Mouse (Mus musculus) heart, embryonic 14.5 days (tissue): Measurements from ENCODE around the gene Trim34b. TPM values are rescaled to one million over a fixed set of nuclear protein-coding genes. Genes with fewer than 3 reads are reported as not detected.
A peak's percentile ranks its signal among the peaks of the same experiment; 100 is the strongest.
"Not testable (repeated sequence)": the region's sequence is repeated elsewhere in the genome, so short reads cannot be mapped to it uniquely, and the experiment has no call there.

ENCODE experiments used
- ATAC-seq: fragments of 200-750 bp; cut with Nextera tagmentation; 2 replicates; pipeline ENCODE4 v1.8.0; 2017; ENCODE audit warnings: low read depth, moderate TSS enrichment; ENCODE audit not compliant: insufficient number of reproducible peaks, insufficient read depth, low FRiP score
- H3K27ac ChIP-seq, 2 experiments: fragments of 200-500 bp in 1 of 2; fragments of 300-500 bp in 1 of 2; sonication (generic) in 1 of 2; replicated peaks in 1 of 2; 2 replicates each; pipeline ENCODE4 v1.5.1; 2012 to 2014; ENCODE audit warnings: low read depth in 2 of 2, low read length in 2 of 2, control low read depth in 1 of 2, mild to moderate bottlenecking in 1 of 2, mixed read lengths in 1 of 2; ENCODE audit not compliant: control insufficient read depth in 1 of 2, insufficient read depth in 1 of 2
- H3K27me3 ChIP-seq: fragments of 300-500 bp; sonication (generic); 2 replicates; pipeline ENCODE4 v1.6.1; 2014; ENCODE audit warnings: mild to moderate bottlenecking, low read length, control low read depth; ENCODE audit not compliant: control insufficient read depth, insufficient read depth
- H3K36me3 ChIP-seq: fragments of 300-500 bp; sonication (generic); 2 replicates; pipeline ENCODE4 v1.6.1; 2014; ENCODE audit warnings: mild to moderate bottlenecking, control low read depth, low read length, mixed read lengths; ENCODE audit not compliant: control insufficient read depth, insufficient read depth
- H3K4me1 ChIP-seq, 2 experiments: fragments of 200-500 bp in 1 of 2; fragments of 300-500 bp in 1 of 2; sonication (generic) in 1 of 2; 2 replicates each; pipeline ENCODE4 v1.6.1; 2012 to 2014; ENCODE audit warnings: low read length in 2 of 2, control low read depth in 1 of 2, mixed read lengths in 1 of 2; ENCODE audit not compliant: control insufficient read depth in 2 of 2, insufficient read depth in 2 of 2
- H3K4me2 ChIP-seq: fragments of 300-500 bp; sonication (generic); 2 replicates; pipeline ENCODE4 v1.6.1; 2014; ENCODE audit warnings: mild to moderate bottlenecking, low read length
- H3K4me3 ChIP-seq, 2 experiments: fragments of 200-500 bp in 1 of 2; fragments of 300-500 bp in 1 of 2; sonication (generic) in 1 of 2; 2 replicates each; pipeline ENCODE4 v1.5.1; 2012 to 2014; ENCODE audit warnings: low read length in 2 of 2, mild to moderate bottlenecking in 2 of 2, control low read depth in 1 of 2, low read depth in 1 of 2, moderate library complexity in 1 of 2; ENCODE audit not compliant: control insufficient read depth in 1 of 2, insufficient read depth in 1 of 2
- H3K9ac ChIP-seq: fragments of 300-500 bp; sonication (generic); 2 replicates; pipeline ENCODE4 v1.6.1; 2014; ENCODE audit warnings: mild to moderate bottlenecking, low read length
- H3K9me3 ChIP-seq: fragments of 300-500 bp; sonication (generic); 2 replicates; pipeline ENCODE4 v1.6.1; 2016; ENCODE audit warnings: low read length, control low read depth; ENCODE audit not compliant: control insufficient read depth
- WGBS: fragments of 180-500 bp; shearing (Covaris S2); extraction: QIAGEN DNeasy Blood & Tissue Kit; methylation state at CpG from one replicate; pipeline ENCODE4 v1.1.7; 2014; 5-methylcytosine and 5-hydroxymethylcytosine counted together
- polyA plus RNA-seq: library from polyadenylated mRNA; unstranded; fragments of >200 nt; fragmentation: Nextera tagmentation; extraction: Ambion mirVana; gene quantifications from 2 replicates; pipeline ENCODE4 v1.2.1, GENCODE M21; 2014

The Trim34b gene
- polyA plus RNA-seq, 1 experiment from 2014 or later = not detected

- H3K9me3 ChIP-seq, ATAC-seq, H3K4me1 ChIP-seq, H3K4me2 ChIP-seq, H3K27me3 ChIP-seq, H3K27ac ChIP-seq, H3K36me3 ChIP-seq, H3K4me3 ChIP-seq, H3K9ac ChIP-seq: not testable (repeated sequence)
- 62% methylated on average over 3 of the region's 3 CpGs for WGBS
Measured at GRCm38 (mm10) chr7:104335547-104335946, 6.3 kb downstream of the Trim34b start.

GRCm38 (mm10) chr7:104340744-104341143 is 11.5 kb downstream of the Trim34b start:
- H3K4me2 ChIP-seq, H3K27me3 ChIP-seq, ATAC-seq, H3K36me3 ChIP-seq, H3K27ac ChIP-seq, H3K9ac ChIP-seq, H3K9me3 ChIP-seq, H3K4me1 ChIP-seq, H3K4me3 ChIP-seq: not testable (repeated sequence)
- 77% methylated on average over 2 of the region's 4 CpGs for WGBS

DNA sequence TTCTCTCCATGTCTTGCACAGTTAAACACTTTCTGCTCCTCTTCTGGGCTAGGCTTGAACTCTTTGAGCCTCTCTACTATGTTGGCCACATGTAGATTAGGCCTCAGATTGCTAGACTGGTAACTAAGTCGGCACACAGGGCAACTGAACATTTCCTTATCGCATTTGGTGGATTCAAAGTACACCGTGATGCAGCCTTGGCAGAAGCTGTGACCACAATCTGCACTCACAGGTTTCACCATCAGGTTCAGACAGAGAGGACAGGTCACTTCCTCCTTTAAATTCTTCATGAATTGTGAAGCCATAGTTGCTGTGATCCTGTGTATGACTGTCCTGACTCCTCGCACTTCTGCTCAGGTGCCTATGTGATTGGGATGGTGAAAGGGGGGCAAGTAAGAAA is 18.8 kb downstream of the Trim34b start:
- H3K27me3 ChIP-seq, H3K4me1 ChIP-seq, H3K4me3 ChIP-seq, H3K9ac ChIP-seq, H3K9me3 ChIP-seq, ATAC-seq, H3K4me2 ChIP-seq, H3K27ac ChIP-seq: not testable (repeated sequence)
- 91% methylated on average over 4 of the region's 4 CpGs for WGBS
- H3K36me3 ChIP-seq = peaks cover 13% of the 10 kb centered on the region

DNA sequence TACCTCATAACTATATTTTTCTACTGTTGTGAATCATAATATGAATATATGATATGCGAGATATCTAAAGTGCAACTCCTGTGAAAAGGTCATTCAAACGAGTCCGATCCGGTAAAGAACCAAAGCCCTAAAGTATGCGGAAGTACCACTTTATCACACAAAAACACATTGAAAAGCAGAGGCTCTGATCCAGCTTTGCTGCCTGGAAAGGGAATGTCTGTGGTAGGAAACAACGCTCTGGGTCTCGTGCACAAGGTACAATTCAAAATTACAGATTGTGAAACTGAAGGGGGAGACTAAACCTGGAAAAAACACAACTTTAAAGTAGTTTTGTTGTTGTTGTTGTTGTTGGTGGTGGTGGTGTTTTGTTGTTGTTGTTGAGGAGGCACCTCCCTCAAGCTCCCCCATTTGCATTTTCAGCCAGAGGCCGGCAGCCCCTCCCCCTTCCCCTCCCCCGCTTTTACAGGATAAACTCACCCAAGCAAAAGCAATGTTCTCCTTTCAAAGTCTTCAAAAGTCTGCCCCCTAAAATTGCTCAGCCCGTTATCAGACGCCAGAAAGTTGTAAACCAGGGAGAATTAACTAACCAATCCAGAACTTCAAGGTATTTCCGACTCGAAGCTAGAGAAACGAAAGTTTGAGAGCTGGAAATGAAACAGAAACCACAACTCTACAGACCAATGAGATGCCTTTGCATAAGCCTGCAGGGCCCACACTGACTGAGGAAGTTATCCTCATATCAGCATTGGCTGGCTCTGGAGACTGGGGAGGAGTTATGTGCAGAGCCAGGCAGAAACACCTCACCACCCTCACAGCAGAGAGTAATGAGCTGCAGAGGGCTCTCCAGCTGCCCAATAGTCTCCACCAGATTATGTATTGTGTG is 23.7 kb downstream of the Trim34b start, which contains the start of gene Trim12c:
TSS of gene Trim12c (minus strand) at position 646 of the 883 bp plus-strand sequence.
- Histone ChIP-seq H3K27me3 (no peaks in the 10 kb centered on the region), H3K9ac (peak within 1 kb of the TSS; percentile 72), H3K4me1 (peaks cover 0 to 6% of the 10 kb centered on the region in 2 experiments; a peak in 2 of 4 replicates), H3K9me3 (no peaks in the 10 kb centered on the region), H3K36me3 (no peaks in the 10 kb centered on the region), H3K4me2 (peak within 1 kb of the TSS; percentile 70), H3K4me3 (peak within 1 kb of the TSS; percentile 49 to 56), H3K27ac (peak within 1 kb of the TSS; percentile 68 to 73)
- 4% methylated on average over 14 of the region's 14 CpGs for WGBS
- peak; percentile 99 for ATAC-seq

- ATAC-seq = peak; percentile 20; the same call in 1 of the 2 replicates
- H3K27ac ChIP-seq = peak overlapping the region; percentile 33 to 73
Measured at GRCm38 (mm10) chr7:104353600-104353967, 24.3 kb downstream of the Trim34b start.

GRCm38 (mm10) chr7:104366339-104366738 is 37.1 kb downstream of the Trim34b start:
- Histone ChIP-seq H3K27ac (no peak overlapping the region), H3K4me1 (no peaks in the 10 kb centered on the region), H3K9me3 (no peaks in the 10 kb centered on the region), H3K9ac (no peak overlapping the region), H3K27me3 (no peaks in the 10 kb centered on the region), H3K4me3 (no peak overlapping the region), H3K36me3 (no peaks in the 10 kb centered on the region), H3K4me2 (no peak overlapping the region)
- no peak for ATAC-seq

More at GRCm38 (mm10) chr7:104353600-104353967, 24.3 kb downstream of the Trim34b start:
- WGBS = 53% methylated on average over 2 of the region's 2 CpGs
- peaks cover 0 to 6% of the 10 kb centered on the region in 2 experiments; a peak in 2 of 4 replicates for H3K4me1 ChIP-seq
- H3K4me3 ChIP-seq = peak overlapping the region; percentile 49 to 56; a peak in 2 of 4 replicates
- H3K4me2 ChIP-seq = peak overlapping the region; percentile 46
- no peak overlapping the region for H3K9ac ChIP-seq
- no peaks in the 10 kb centered on the region for H3K9me3 ChIP-seq
- H3K27me3 ChIP-seq = no peaks in the 10 kb centered on the region
- no peaks in the 10 kb centered on the region for H3K36me3 ChIP-seq

DNA sequence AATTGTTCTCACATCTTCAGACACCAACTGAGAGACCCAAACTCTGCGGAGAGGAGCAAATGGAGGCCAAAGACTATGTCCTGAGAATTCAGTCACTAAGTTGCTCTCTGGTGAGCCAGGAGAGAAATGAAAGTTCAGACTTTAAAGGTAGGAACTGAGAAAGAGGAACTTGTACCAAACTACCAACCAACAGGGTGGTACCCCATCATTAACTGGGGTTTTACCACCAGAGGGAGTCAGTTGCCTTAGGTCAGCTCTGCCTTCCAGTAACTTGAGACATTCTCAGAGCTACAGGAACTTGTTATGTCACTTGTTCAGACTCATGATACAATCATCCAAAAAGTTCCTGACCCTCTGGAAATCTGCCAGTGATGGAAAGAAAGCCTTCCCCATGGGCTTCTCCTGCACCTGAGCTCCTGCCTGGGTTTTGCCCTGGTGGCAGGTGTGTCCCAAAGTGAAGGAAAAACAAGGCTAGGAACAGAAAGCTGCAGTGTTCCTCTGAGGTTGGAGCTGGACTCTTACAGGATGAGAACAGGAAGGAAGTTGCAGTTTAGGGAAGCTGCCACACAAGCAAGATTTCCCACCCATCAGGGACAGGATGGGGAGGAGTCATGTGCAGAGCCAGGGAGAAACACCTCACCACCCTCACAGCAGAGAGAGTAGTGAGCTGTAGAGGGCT is 40.6 kb downstream of the Trim34b start, which contains the start of gene Trim30b:
TSS of gene Trim30b (minus strand) at position 149 of the 679 bp plus-strand sequence.
- 72% methylated on average over 1 of the region's 1 CpGs for WGBS
- Histone ChIP-seq H3K9me3 (no peaks in the 10 kb centered on the region), H3K36me3 (no peaks in the 10 kb centered on the region), H3K4me3 (no peak within 1 kb of the TSS), H3K9ac (no peak within 1 kb of the TSS), H3K4me2 (no peak within 1 kb of the TSS), H3K27me3 (no peaks in the 10 kb centered on the region), H3K27ac (no peak within 1 kb of the TSS), H3K4me1 (no peaks in the 10 kb centered on the region)
- ATAC-seq = no peak
